Mouse (Mus musculus): ENCODE results near the gene Sergef. TPM values are rescaled to one million over a fixed set of nuclear protein-coding genes. Genes with fewer than 3 reads are reported as not detected.
A peak's percentile ranks its signal among the peaks of the same experiment; 100 is the strongest.

Gene Sergef
- total RNA-seq, 2 experiments from 2014 or later: 50.5 to 55.9 TPM

DNA sequence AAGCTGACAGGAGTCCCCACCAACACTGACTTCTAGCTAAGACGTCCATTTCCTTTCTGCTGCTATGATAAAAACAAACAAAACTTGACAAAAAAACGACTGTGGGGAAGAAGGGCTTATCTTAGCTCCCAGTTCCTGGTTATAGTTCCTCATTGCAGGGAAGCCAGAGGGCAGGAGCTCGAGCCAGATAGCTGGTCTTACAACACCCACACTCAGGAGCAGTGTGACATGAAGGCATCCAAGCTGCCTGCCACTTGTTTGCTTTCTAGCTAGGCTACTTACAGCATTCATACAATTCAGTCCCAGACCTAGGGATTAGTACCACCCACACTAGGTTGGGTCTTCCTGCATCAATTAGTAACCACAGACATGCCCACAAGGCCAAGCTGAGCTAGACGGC, 93.1 kb downstream of the Sergef start:
- DNase-seq (ENCODE audit: low spot score in 2 of 2): no peak

DNA sequence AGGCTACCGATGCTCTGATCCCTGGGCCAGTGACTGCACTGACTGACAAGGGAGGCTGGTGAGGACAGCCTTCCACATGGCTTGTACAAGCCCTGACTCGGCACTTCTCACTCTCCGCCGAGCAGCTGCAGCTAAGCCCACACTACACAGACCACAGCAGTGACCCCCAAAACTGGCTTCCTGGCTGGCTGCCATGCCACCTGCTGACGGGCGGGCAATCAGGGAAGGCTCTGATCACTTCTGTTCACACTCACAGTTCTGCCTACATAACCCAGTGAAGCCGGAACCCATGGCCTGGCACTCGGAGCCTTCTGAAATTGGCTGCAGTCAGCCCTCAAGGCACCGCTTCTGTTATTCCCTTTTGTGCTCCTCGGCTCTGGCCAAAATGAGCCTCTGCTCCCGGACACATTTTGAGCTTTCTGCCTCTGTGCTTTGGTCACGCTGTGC, 95.4 kb downstream of the Sergef start:
- DNase-seq (ENCODE audit: low spot score in 2 of 2): peak; percentile 73 to 79

DNA sequence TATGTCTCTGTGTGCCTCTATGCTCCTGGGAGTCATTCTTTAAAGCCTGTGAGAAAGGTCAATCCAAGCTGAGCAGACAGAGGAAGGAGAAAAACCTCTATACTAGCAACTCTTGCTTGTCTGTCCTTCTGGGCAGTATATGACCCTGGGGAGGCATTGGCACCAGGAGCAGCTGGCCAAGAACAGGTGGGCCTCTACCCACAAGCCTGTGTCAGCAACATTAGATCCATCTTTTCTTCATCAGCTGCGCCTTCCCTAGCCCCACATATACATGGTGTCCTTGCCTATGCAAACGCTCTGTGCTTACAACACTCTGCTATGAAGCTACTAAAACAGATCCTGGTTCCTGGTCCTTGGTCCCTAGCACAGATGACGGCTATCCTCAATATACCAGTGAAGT, 97.5 kb downstream of the Sergef start:
- DNase-seq (ENCODE audit: low spot score in 2 of 2): no peak

DNA sequence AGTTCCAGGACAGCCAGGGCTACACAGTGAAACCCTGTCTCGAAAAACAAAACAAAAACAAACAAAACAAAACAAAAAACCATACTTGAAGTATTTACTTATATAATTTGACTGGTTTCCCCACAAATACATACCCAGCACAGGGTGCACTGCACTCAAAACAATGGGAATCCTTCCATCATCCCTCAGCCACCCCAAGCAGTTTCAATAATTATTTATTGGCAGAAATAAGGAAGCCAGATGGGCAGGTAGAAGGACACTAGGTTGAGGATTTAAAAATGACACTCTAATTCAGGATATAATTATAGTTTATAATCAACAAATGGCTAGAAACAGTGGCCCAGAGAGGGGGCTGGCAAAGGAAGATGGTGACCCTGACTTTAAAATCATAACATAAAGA, 99.0 kb downstream of the Sergef start:
- DNase-seq (ENCODE audit: low spot score in 2 of 2): no peak

DNA sequence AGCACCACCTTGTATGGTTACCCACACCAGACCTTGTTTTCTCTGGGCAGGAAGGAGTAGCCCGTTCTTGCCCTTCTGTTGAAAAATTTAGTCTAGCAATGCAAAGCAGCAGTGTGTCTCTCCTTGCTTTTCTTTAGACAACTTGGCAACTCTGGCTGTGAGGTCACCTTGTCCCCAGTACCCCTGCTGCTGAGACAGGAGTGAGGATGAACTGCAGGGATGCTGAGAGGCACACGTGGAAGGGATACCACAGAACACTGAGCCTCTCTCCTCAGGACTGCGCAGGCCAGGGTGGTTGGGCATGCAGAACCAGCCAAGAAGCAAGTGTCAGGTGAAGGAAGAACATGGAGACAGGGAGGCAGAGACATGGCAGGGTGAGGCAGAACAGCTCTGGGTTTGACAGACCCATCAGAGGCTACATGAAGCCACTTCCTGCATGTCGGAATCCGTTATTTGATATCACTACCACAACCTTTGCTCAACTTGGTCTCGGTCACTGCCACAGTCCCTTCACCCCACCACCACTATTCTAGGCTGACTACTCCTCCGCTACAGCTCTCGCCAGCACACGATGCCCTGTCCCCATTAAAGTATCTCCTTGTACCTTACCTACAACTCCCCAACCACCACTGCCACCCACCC, 103.0 kb downstream of the Sergef start:
- no peak for DNase-seq (ENCODE audit: low spot score in 2 of 2)

DNA sequence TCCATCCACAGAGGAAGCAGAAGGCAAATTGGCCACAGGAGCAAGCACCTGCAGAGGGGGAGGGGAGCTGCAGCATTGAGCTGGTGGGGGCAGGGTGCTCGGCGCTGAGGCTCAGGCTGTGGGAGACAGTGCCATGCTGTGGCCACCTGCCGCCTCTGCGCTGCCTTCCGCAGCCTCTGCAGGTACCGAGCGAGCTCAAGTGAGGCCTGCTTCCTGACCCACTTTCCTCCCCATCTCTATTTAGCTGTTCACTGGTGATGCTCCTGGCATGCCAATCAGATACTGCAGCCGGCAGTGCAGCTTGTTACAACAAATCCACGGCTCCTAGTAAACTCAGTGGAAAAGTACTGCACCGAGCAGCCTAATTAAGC, 104.2 kb downstream of the Sergef start:
- peak; percentile 56 to 72 for DNase-seq (ENCODE audit: low spot score in 2 of 2)

DNA sequence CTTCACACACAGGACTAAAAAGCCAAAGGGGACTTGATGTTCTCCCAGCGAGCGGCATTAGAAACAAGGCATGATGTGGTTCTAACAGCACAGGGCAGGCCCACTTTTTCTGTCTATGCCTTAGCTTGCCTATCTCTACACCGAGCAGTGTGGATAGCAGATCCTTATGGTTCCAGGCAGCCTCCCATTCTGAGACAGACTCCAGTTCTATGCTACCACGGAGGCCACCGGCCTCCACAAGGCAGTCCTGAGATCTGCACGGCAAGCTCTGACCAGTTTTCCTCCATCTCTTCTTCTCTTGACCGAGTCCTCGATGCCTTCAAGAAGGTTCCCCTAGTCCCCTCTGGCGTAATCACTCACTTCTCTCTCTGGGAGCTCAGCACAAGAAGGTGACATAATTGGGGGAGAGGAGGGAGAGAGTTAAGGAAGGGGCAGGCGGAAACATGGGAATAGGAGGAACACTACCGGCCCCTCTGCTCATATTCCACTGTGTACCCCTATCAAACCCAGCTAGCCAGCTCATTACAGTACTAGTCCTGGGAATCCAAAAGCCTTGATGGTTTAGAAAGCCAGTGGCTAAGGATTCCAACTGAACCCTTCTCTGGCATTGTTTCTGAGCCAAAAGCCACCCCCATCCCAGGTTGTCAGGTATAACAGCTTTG, 104.7 kb downstream of the Sergef start:
- DNase-seq (ENCODE audit: low spot score in 2 of 2): no peak

DNA sequence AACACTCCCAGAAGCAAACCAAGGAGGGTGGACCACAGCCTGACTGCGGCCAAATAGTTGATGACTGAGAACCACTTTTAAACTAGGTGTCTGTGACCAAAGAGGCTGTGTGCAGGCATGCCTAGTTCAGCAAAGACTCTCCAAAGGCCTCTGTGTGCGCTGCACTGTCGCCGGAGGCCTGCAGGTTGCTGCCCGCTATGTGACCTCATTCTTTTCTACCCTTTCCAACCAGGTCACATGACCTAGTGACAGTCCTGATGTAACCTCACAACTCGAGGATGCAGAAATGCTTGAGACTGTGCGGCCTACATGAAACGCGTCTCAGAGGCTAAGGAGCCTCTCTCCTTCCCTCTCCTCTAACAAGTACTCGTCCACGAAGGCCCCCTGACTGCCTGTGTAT, 106.1 kb downstream of the Sergef start:
- no peak for DNase-seq (ENCODE audit: low spot score in 2 of 2)

DNA sequence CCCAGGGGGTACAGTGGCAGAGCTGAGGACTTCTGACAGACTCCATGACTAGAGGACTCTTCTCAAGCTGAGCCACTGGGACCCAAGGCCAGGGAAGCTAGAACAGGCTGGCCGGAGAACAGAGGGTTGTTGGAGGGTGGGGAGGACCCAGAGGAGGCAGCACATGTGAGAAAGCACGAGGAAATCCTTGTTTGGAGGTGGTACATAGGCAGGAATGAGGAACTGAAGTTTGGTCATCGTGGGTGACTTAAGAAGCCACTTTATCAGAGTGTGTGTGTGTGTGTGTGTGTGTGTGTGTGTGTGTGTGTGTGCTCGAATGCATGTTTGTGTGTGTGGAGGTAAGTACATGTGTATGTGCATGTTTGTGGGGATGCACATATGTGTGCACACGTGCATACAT, 108.3 kb downstream of the Sergef start:
- no peak for DNase-seq (ENCODE audit: low spot score in 2 of 2)

DNA sequence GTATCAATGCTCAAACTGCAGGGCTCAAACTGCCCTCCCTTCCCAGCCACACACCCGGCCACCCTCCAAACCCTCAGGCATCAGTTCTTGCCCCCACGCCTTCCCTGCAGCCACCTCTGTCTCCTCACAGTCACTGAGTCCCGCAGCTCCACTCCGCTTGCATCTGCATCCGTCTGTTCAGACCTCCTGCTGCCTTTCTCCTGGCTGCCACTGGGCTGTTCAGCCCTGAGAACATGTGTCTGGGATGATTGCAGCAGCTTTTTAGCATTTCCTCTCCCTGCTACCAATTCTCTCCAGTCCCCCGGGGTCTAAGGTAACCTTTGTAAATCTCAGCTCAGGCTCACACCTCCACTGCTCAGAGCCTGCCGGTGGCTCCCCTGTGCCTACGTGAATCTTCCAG, 109.7 kb downstream of the Sergef start:
- no peak for DNase-seq (ENCODE audit: low spot score in 2 of 2)

DNA sequence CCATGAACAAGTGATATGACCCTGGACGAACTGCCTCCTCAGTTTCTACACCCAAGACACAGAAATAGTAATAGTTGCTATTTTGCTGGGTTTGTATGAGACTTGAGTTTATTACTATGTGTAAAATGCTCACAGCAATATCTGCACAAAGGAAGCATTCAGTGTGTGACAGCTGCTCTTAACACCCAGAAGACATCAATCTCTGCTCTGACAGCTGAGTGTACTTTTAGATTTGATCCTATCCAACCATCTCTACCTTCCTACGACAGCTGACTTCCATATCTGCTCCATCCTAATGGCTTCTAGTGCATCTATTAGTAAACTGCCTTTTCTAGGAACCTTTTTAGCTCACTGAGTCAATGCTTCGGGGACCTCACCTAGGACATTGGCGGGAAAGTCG, 110.3 kb downstream of the Sergef start:
- DNase-seq (ENCODE audit: low spot score in 2 of 2): no peak

DNA sequence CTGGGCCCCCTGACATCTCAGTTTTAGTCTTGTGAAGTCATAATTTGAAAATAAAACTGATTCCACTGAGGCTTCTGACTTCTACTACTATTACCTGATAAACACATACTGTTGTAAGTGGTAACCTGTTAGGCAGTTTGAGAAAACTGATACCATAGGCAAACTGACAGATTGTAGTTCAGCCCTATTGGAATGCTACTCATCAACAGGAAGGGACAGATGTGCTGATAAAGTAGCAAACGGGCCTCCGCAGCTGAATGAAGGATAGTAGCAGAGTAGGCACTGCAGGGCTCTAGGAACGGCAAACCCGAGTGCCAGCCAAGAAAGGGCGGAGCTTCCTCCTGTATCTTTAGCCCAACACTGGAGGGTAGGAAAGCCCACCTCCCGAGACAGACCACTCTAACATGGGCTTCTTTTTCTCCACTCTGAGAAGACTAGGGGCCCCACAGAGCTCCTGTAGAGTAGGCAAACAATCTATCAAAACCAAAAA, 112.9 kb downstream of the Sergef start:
- no peak for DNase-seq (ENCODE audit: low spot score in 2 of 2)

DNA sequence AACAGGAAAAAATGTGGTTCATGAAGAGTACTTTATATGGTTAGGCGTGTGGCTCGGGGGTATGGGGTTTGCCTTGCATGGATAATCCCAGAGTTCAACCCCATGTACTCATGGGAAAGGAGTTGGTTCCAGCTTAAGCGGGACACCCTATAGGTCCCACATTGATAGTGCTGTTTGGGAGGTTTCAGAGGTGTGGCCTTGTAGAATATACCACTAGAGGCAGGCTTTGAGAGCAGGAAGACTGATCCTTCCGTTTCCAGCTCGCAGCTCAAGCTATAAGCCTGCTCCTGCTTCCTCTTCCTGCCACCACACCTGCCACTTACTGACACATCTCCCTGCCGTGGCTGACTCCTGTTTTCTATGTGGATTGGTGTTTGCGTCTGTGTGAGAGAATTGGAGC, 116.4 kb downstream of the Sergef start:
- no peak for DNase-seq (ENCODE audit: low spot score in 2 of 2)

DNA sequence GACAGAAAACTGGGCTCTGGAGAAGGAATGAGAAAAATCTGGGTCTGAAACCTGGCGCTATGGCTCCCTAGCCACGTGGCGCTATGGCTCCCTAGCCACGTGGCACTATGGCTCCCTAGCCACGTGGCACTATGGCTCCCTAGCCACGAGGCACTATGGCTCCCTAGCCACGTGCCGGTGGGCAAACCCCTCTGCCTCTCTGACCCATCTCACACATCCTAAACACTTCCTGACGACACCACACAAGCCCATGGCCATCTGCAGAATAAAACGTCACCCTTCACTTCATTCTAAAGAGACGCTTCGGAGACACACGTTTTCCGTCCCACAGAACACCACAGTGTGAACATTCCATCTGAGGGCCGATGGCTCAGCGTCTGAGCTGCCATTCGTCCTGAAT, 117.8 kb downstream of the Sergef start:
- DNase-seq (ENCODE audit: low spot score in 2 of 2): no peak

DNA sequence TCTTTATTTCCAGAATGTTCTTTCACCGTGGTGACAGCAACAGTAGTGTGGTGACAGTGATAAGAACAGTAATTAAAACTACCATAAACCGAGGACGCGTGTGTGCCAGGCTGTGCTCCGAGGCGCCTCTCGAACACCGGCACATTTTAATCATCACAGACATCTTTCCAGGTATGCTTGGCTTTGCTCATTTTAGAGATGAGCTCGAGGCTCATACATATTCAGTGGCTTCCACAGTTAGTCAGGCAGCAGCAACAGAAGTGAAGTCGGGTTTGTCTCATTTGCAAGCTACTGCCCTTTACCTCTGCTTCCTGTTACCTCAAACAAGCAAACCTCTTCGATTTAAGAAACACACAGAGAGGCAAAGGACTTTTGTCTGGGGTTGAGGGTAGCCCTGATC, 120.5 kb downstream of the Sergef start:
- no peak for DNase-seq (ENCODE audit: low spot score in 2 of 2)

DNA sequence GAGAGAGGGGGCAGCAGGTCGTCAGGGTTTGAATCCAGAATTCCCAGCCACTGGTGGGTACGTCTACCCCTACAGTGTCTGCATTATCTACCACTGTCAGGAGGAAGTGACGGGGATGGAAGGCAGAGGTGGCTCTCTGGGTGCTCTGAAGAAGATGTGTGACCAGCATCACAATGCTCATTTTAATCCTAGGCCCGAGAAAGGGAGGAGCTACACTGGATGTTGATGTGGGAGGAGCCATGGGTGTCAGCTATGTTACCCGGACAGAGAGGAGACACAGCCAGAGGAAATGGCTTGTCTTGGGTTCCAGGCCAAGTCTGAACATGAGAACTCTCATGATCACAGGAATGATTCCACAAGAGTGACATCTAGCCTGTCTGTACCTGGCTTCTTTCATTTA, 122.4 kb downstream of the Sergef start:
- DNase-seq (ENCODE audit: low spot score in 2 of 2): no peak

DNA sequence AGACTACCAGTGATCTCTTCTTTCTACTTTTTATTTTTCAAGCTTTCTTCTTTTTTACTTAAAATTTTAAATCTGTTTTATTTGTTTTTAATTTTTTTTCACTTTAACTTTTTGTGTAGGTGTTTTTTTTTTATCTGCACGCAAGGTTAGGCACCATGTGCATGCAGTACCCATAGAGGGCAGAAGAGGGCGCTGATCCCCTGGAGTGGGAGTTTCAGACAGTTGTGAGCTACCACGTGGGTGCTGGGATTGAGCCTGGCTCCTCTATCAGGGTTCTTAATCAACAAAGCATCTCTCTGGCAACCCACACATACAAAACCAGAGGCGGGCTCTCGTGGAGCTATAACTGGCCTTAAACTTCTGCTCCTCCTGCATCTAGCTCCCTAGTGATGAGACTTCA, 123.6 kb downstream of the Sergef start:
- peak; percentile 40 to 42 for DNase-seq (ENCODE audit: low spot score in 2 of 2)

DNA sequence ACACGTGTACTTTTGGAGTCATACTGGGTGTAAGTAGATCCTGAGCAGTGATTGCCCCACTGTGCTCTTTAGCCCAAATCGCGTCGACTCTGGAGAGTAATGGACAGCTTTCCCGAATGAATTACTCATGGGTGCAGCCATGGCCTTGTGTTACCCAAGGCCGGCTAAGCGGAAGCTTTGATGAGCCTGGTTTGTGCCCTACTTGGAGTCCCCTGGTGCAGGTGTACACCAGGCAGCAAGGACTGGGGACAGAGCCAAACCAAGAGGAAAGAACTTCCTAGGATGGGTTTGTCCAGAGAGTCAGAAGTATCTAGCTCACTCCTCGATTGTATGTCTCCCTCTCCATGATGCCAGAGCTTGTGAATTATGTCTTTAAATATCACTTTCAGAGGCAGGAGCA, 124.6 kb downstream of the Sergef start:
- DNase-seq (ENCODE audit: low spot score in 2 of 2): no peak

DNA sequence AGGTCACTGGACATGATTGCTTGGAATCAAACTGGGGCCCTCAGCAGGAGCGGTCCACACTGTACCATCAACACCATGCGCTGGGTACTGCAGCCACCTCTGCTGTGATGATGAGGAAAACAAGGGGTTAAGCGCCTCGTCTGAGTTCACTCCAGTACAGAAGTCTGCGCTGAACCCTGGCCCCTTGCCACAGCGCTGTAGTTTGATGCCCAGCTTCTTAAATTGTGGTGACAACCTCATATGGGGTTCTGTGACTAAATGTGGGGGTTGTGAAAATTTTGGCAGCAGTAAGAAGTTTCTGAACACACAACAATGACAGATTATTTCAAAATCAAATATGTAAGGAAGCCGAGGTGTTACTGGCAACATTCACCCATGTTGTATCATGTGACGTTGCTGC, 126.0 kb downstream of the Sergef start:
- DNase-seq (ENCODE audit: low spot score in 2 of 2): peak; percentile 30 to 39

DNA sequence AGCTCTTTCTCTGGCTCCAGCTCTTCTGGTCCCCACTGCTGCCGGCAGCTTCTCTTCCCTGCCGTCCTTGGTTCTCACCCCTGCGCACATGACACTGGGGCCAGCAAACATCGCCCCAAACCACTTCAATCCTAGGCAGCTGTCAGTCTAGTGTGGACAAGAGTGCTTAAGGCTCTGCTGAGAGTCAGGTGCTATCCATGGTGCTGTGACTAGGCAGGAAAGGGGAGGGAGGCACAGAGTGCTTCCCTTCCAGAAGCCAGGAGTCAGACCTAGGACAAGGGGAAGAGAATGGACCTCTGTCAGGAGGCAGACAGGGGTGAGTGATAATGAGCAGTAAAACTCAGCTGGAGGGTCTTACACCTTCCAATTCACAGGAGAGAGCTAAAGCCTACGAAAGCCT, 126.8 kb downstream of the Sergef start:
- no peak for DNase-seq (ENCODE audit: low spot score in 2 of 2)

DNA sequence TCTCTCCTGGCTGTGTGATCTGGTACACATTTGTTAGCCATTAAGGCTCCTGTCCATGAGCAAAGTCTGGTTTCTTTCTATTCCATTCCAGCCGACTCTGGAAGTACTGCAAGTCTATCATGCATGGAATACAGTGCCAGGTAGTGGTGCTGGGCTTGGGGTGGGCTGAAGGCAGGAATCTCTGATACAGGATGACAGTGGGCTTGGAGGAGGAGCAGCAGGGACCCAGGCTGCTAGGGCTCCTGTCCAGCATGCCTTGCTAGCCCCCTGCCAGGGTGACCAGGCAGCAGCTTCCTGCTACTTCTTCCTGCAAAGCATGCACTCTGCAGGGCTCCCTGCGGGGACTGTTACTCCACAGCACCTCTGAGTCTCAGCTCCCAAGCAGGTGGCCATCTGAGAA, 128.8 kb downstream of the Sergef start:
- no peak for DNase-seq (ENCODE audit: low spot score in 2 of 2)

DNA sequence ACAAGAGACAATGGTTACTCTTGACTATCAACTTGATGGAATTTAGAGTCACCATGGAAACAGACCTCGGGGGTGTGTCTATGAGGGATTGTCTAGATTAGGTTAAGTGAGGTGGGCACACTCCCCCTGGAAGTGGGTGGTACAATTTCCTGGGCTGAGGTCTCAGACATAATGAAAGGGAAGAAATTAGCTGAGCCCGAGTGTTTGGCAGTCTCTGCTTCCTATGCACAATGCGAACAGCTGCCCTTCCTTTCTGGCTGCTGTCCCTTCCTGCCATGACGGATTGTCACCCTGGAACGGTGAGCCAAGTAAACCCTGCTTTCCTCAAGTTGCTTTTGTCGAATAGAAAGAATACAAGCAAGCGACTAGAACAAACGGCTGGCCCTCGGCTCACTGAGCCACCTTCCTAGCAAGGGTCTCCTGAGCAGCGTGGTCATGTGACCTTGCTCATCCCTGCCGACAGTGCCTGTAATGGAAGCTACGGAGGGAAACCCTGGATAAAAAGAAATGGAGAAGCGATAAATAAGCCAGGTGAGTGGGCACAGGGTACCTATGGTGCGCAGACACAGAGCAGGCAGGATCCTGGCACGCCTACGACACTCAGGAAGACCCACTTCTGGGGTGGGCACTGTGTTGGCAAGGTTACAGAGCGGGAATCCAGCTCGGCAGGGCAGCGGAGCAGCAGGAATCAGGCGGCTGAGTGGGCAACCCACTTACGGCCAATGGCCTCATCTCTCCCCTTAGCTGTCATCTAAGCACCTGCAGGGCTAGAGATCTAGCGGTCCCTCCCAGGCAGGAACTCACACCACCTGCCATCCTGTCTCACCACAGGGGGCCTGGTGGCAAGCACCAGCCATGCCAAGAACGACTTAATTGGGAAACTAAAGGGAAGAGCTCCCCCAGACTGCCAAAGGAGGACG, 130.0 kb downstream of the Sergef start:
- peak; percentile 41 to 66 for DNase-seq (ENCODE audit: low spot score in 2 of 2)
